Mouse (Mus musculus): ENCODE measurements around the gene Bag5. TPM values are rescaled to one million over a fixed set of nuclear protein-coding genes. Genes with fewer than 3 reads are reported as not detected.
"Not testable (repeated sequence)": the region's sequence is repeated elsewhere in the genome, so short reads cannot be mapped to it uniquely, and the experiment has no call there.

Bag5 gene
- polyA plus RNA-seq, 3 experiments from 2014 or later = 22.0 to 40.1 (median 36.7) TPM

- ATAC-seq = no peak
Observed at GRCm38 (mm10) chr12:111734912-111735311, 21.9 kb upstream of the Bag5 start.

- ATAC-seq = peak; percentile 17
Observed at GRCm38 (mm10) chr12:111732921-111733320, 19.9 kb upstream of the Bag5 start.

GRCm38 (mm10) chr12:111731822-111732807 is 19.1 kb upstream of the Bag5 start:
- ATAC-seq = peak; percentile 98

DNA sequence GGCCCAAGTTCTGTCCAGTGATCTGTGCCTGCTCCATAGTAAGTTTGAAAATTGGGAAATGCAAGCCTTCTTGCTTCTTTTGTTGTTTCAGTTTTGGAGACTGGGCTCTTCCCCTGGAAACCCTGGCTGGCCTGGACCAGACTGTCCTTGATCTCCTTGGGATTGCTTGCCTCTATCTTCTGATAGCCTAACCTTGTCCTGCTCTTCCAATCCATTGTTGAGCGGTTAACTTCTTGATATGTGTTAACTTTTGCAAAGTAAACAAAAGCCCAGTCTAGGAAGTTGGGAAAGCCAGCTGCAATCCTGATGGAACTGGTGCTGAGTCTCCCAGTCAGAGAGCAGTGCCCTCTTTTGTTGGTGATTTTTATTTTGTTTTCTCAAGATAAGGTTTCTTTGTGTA is 14.9 kb upstream of the Bag5 start:
- ATAC-seq = no peak

- no peak for ATAC-seq
Observed at GRCm38 (mm10) chr12:111726122-111726463, 13.0 kb upstream of the Bag5 start.

GRCm38 (mm10) chr12:111725338-111726121 is 12.5 kb upstream of the Bag5 start:
- no peak for ATAC-seq

GRCm38 (mm10) chr12:111724638-111725337 is 11.7 kb upstream of the Bag5 start:
- no peak for ATAC-seq

DNA sequence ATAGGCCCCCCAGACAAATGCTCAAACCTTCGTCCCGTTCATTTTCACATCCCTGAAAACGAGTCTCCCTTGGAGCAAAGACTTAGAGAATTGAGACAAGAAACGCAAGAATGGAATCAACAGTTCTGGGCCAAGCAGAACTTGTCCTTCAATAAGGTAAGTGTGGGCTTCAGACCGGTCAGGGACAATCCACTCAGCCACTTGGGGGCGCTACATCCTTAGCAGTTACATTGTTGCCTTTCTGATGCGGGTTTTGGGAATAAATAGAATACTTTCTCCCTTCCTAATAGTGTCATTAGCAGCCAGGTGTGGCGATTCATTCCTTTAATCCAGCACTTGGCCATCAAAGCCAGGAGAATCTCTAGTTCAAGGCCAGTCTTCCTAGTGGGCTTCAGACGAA is 9.6 kb upstream of the Bag5 start:
- ATAC-seq = no peak

DNA sequence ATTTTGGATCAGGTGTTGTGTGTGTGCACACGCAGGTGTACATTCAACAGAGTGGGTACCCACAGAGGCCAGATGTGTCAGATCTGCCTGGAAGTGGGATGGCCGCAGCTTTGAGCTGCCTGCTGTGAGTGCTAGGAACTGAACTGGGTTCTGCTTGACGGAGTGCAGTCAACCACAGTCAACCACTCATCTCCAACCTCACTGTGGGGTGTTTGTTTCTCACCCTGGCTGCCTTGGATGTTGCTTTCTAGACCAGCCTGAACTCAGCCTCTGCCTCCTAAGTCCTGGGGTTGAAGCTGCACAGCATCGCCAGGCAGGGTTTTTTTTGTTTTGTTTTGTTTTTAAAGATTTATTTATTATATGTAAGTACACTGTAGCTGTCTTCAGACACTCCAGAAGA is 7.2 kb upstream of the Bag5 start:
- no peak for ATAC-seq

DNA sequence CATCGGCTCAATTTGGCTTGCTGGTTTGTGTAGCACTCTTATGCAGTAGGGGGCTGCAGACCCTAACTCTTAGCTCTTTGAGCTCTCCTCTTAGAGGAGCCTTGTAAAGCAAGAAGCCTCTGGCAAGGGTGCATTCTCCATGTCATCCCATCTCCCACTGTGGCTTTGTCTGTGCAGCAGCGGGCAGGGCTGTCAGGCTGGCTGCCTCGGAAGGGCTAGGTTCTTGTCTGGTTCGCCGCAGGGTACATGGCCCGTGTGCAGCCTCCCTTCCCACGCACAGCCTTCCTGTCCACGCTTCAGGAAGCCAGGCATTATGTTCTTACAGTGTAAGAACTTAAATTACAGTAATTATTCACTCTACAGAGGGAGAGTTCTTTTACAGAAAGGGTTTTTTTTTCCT is 5.6 kb upstream of the Bag5 start:
- no peak for ATAC-seq

GRCm38 (mm10) chr12:111716505-111716904 is 3.4 kb upstream of the Bag5 start:
- ATAC-seq = no peak

GRCm38 (mm10) chr12:111713880-111714279 is 823 bp upstream of the Bag5 start:
- not testable (repeated sequence) for ATAC-seq

DNA sequence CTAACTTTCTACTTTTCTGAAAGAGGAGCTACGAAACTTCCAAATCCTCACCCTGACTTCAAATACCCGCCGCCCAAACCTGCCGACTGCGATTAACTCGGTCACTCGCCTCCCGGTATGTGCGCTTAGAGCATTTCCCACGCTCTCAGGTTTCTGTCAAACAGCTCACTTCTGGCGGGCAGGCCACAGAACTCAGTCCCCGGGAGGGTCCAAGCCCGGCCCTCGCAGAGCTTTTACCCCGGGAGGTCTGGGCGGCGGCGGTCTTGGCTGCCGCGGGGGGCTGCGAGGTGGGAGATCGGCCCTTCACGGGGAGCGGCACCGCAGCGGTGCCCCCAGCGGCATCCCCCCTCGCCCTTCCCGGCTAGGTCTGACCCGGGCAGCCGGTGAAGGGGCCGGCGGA is 581 bp downstream of the Bag5 start:
- peak; percentile 14 for ATAC-seq

GRCm38 (mm10) chr12:111710091-111710490 is 3.0 kb downstream of the Bag5 start:
- no peak for ATAC-seq

GRCm38 (mm10) chr12:111708181-111708580 is 4.9 kb downstream of the Bag5 start:
- no peak for ATAC-seq

- no peak for ATAC-seq
Observed at GRCm38 (mm10) chr12:111705186-111705973, 7.7 kb downstream of the Bag5 start.

- no peak for ATAC-seq
Observed at GRCm38 (mm10) chr12:111704609-111705008, 8.4 kb downstream of the Bag5 start.

GRCm38 (mm10) chr12:111703301-111703700 is 9.8 kb downstream of the Bag5 start:
- ATAC-seq = no peak

DNA sequence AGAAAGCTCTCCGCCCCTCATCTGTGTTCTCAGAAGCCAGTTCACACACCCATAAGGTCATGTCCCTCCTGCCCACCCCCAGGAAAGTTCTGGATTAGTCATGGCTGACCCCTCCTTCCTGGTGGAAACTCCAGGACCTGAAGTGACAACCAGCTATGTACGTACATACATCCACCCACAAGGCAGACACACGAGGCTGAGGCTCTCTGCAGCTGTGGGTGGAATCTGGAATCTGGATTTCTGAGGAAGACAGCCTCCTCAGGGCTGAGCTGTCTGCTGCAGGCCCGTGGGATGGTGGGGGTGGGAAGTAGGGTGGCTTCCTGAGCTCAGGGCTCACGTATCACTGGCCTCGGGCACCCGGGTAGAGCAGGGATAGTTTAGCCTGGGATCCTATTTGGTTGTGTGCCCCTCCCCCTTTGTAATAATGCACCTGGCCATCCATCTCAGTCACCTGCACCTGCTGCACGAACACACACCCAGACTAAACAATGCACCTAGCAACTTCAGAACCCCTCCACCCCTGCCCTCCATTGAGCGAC is 12.1 kb downstream of the Bag5 start:
- no peak for ATAC-seq

- no peak for ATAC-seq
Observed at GRCm38 (mm10) chr12:111699542-111699941, 13.5 kb downstream of the Bag5 start.

- no peak for ATAC-seq
Observed at GRCm38 (mm10) chr12:111698346-111698913, 14.6 kb downstream of the Bag5 start.

DNA sequence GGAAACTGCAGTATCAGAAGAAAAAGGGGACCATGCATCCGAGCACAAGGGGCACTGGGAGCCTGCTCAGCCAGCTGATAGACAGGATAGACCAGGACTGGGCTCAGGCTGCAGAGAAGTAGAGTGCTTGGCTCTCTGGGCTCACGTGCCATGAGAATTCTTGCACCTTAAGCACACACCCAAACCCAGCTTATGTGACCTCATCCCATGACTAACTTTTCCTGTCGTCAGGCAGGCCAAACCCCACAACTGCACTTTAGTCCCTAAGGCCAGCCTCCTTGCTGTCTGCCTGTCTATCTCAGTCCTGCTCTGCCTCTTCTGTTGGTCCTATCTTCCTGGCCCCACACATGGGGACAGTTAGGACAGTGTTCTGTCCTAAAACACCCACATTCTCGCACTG is 15.3 kb downstream of the Bag5 start:
- no peak for ATAC-seq
